ENCODE assay signal across 8 mouse cellular contexts in the genomic region with DNA sequence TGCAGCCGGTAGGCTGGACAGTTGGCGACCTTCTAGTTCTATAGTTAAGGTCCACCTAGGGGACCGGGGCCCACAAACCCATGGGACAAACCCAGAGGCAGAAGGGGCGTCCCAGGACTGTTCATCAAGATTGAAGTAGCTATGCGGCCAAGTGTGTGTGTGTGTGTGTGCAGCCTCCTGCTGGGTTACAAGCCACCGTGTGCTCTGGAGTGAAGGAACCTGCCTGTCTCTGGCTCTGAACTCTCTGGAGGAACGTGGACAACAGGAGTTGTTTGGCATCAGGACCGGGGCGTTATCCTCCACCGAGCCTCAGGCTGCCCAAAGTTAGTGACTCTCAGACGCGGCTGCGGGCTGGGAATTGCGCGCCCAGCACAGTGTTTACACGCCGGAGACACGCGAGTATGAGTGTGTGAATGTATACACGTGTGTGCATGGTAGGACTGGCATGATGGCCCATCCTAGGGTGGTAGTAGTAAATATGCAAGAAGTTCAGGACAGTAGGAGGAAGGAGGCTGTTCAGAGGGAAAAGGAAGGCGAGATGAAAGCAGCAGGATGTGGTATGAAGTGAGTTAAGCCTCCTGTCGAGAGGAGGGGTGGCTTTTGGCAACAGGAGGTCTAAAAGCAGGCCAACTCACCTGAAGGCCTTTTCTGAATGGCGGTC. TPM values are rescaled to one million over a fixed set of nuclear protein-coding genes. Genes with fewer than 3 reads are reported as not detected.
DNase-seq lines count a peak whose midpoint lies in the region; ATAC-seq lines count a peak whose summit lies in the region.

No protein-coding gene starts in this region.

- H3K9ac ChIP-seq in lung, embryonic 16.5 days (ENCODE audit: low read length): peak overlapping the region; percentile 57
- no peak overlapping the region for H3K9ac ChIP-seq in liver, embryonic 11.5 days (ENCODE audit: low read depth, low read length)
- H3K9ac ChIP-seq in stomach, embryonic 14.5 days (replicated peaks; ENCODE audit: low read depth, low read length): no peak overlapping the region; the same call in 1 of the 2 replicates

- no peaks in the 10 kb centered on the region for H3K4me1 ChIP-seq in lung, embryonic 16.5 days (replicated peaks; ENCODE audit: control insufficient read depth, insufficient read depth, low read length)
- peaks cover 15% of the 10 kb centered on the region for H3K4me1 ChIP-seq in forebrain, embryonic 10.5 days
- no peaks in the 10 kb centered on the region; the same call in 1 of the 2 replicates for H3K4me1 ChIP-seq in liver, embryonic 11.5 days (replicated peaks; ENCODE audit: control insufficient read depth, insufficient read depth, low read length)
- H3K4me1 ChIP-seq in stomach, embryonic 14.5 days (ENCODE audit: control insufficient read depth, insufficient read depth, low read length): no peaks in the 10 kb centered on the region

- H3K9me3 ChIP-seq in lung, embryonic 16.5 days (ENCODE audit: control insufficient read depth, low read length): no peaks in the 10 kb centered on the region
- H3K9me3 ChIP-seq in forebrain, embryonic 10.5 days: no peaks in the 10 kb centered on the region
- H3K9me3 ChIP-seq in liver, embryonic 11.5 days (ENCODE audit: control insufficient read depth, low read length): no peaks in the 10 kb centered on the region
- H3K9me3 ChIP-seq in stomach, embryonic 14.5 days (ENCODE audit: control insufficient read depth, low read depth, low read length): no peaks in the 10 kb centered on the region

- H3K27me3 ChIP-seq in lung, embryonic 16.5 days (ENCODE audit: control insufficient read depth, insufficient read depth, low read depth, low read length): peaks cover 6% of the 10 kb centered on the region; the same call in 1 of the 2 replicates
- H3K27me3 ChIP-seq in forebrain, embryonic 10.5 days (ENCODE audit: poor library complexity, severe bottlenecking): peaks cover 43% of the 10 kb centered on the region
- H3K27me3 ChIP-seq in liver, embryonic 11.5 days (replicated peaks; ENCODE audit: control insufficient read depth, insufficient read depth, low read length): peaks cover 17% of the 10 kb centered on the region
- no peaks in the 10 kb centered on the region for H3K27me3 ChIP-seq in stomach, embryonic 14.5 days (ENCODE audit: control insufficient read depth, insufficient read depth, low read length)

- WGBS in lung, embryonic 16.5 days: 22% methylated on average over 23 of the region's 23 CpGs
- 34% methylated on average over 23 of the region's 23 CpGs for WGBS in forebrain, embryonic 10.5 days
- 20% methylated on average over 23 of the region's 23 CpGs for WGBS in liver, embryonic 11.5 days
- 26% methylated on average over 23 of the region's 23 CpGs for WGBS in stomach, embryonic 14.5 days

- no peaks in the 10 kb centered on the region for H3K36me3 ChIP-seq in lung, embryonic 16.5 days (ENCODE audit: control insufficient read depth, insufficient read depth, low read length)
- no peaks in the 10 kb centered on the region for H3K36me3 ChIP-seq in forebrain, embryonic 10.5 days (replicated peaks)
- no peaks in the 10 kb centered on the region for H3K36me3 ChIP-seq in liver, embryonic 11.5 days (ENCODE audit: control insufficient read depth, insufficient read depth, low read length)
- no peaks in the 10 kb centered on the region for H3K36me3 ChIP-seq in stomach, embryonic 14.5 days (ENCODE audit: control insufficient read depth, insufficient read depth, low read length)

- ATAC-seq in lung, embryonic 16.5 days (ENCODE audit: low read depth): no peak; the same call in 1 of the 2 replicates
- ATAC-seq in liver, embryonic 11.5 days (replicated peaks; ENCODE audit: low FRiP score): no peak
- no peak for ATAC-seq in stomach, embryonic 14.5 days (ENCODE audit: insufficient number of reproducible peaks, insufficient read depth, low FRiP score, low read depth)

- no peak overlapping the region for H3K27ac ChIP-seq in lung, embryonic 16.5 days (ENCODE audit: low read length)
- H3K27ac ChIP-seq in forebrain, embryonic 10.5 days: peak overlapping the region; percentile 78
- H3K27ac ChIP-seq in liver, embryonic 11.5 days (ENCODE audit: low read depth, low read length): no peak overlapping the region
- H3K27ac ChIP-seq in stomach, embryonic 14.5 days (ENCODE audit: low read length): no peak overlapping the region

- DNase-seq in lung, postnatal 36 days: no peak
- DNase-seq in forebrain, embryonic 10.5 days (ENCODE audit: extremely low spot score, low spot score): no peak
- no peak for DNase-seq in liver, embryonic 11.5 days (ENCODE audit: low spot score)
- no peak for DNase-seq in embryo, embryonic 11 days
- no peak for DNase-seq in gastrocnemius, postnatal 25 days
- DNase-seq in frontal cortex, adult 2 months (ENCODE audit: extremely low spot score in 1 of 2, low spot score in 1 of 2): no peak

- peak overlapping the region; percentile 92 for H3K4me2 ChIP-seq in lung, embryonic 16.5 days (ENCODE audit: low read depth, low read length)
- peak overlapping the region; percentile 65 for H3K4me2 ChIP-seq in liver, embryonic 11.5 days
- peak overlapping the region; percentile 53 for H3K4me2 ChIP-seq in stomach, embryonic 14.5 days (replicated peaks; ENCODE audit: low read depth, low read length)

- H3K4me3 ChIP-seq in lung, embryonic 16.5 days (ENCODE audit: low read length): peak overlapping the region; percentile 59
- H3K4me3 ChIP-seq in forebrain, embryonic 10.5 days: peak overlapping the region; percentile 64
- H3K4me3 ChIP-seq in liver, embryonic 11.5 days (ENCODE audit: low read depth, low read length): peak overlapping the region; percentile 44
- peak overlapping the region; percentile 36 for H3K4me3 ChIP-seq in stomach, embryonic 14.5 days (ENCODE audit: low read depth, low read length)

RNA-seq across cellular contexts. Expression of a gene that starts 0.6 kb away (rescaled TPM):
- 0.55 and 0.67 TPM in 2 replicates for polyA plus RNA-seq in lung, embryonic 16.5 days (2015; fragmentation: Nextera tagmentation; extraction: Ambion mirVana)
- polyA plus RNA-seq in forebrain, embryonic 10.5 days (2016; fragmentation: Nextera tagmentation; extraction: Ambion mirVana): 0.83 and 0.86 TPM in 2 replicates
- 0.56 and 0.84 TPM in 2 replicates for polyA plus RNA-seq in liver, embryonic 11.5 days (2014; fragmentation: Nextera tagmentation; extraction: Ambion mirVana)
- polyA plus RNA-seq in stomach, embryonic 14.5 days (2014; fragmentation: Nextera tagmentation; extraction: Ambion mirVana): 1.1 and 1.3 TPM in 2 replicates
- under 1 TPM; 0.31 to 0.51 TPM for total RNA-seq in gastrocnemius, postnatal 25 days (2021)
- 1.5 and 2.0 TPM in 2 replicates for polyA plus RNA-seq in frontal cortex, adult 2 months (2012; rRNA removed)

RNA-seq across cellular contexts. Expression of a gene that starts 31.9 kb away (rescaled TPM):
- 1.7 and 1.9 TPM in 2 replicates for polyA plus RNA-seq in lung, embryonic 16.5 days (2015; fragmentation: Nextera tagmentation; extraction: Ambion mirVana)
- 6.2 and 6.5 TPM in 2 replicates for polyA plus RNA-seq in forebrain, embryonic 10.5 days (2016; fragmentation: Nextera tagmentation; extraction: Ambion mirVana)
- polyA plus RNA-seq in liver, embryonic 11.5 days (2014; fragmentation: Nextera tagmentation; extraction: Ambion mirVana): 0.13 and 0.40 TPM in 2 replicates
- polyA plus RNA-seq in stomach, embryonic 14.5 days (2014; fragmentation: Nextera tagmentation; extraction: Ambion mirVana): 8.7 and 10.9 TPM in 2 replicates
- 1 to 10 TPM; 4.6 to 5.1 TPM for total RNA-seq in gastrocnemius, postnatal 25 days (2021)
- 6.0 and 6.2 TPM in 2 replicates for polyA plus RNA-seq in frontal cortex, adult 2 months (2012; rRNA removed)
